Mouse (Mus musculus) brown adipose tissue, adult 24 weeks (tissue): Measurements from ENCODE around the gene Ogn. TPM values are rescaled to one million over a fixed set of nuclear protein-coding genes. Genes with fewer than 3 reads are reported as not detected.

Experiments
- polyA plus RNA-seq: library from polyadenylated mRNA; stranded (reverse); fragments of >200 nt; gene quantifications from 2 replicates; pipeline ENCODE4 v1.2.4, GENCODE M21; 2012; ENCODE audit not compliant: missing spikeins, insufficient read depth, insufficient read length

The Ogn gene
- polyA plus RNA-seq, 1 experiment: 49.8 TPM

Other genes with a start within 250 kb of the Ogn start
- 4.4 and 5.9 TPM in 2 replicates for gene Ippk, start 186.8 kb upstream of the Ogn start, polyA plus RNA-seq
- 1.8 and 2.0 TPM in 2 replicates for gene Tes3-ps, start 114.7 kb upstream of the Ogn start, polyA plus RNA-seq
- 10.1 and 12.4 TPM in 2 replicates for gene Ecm2, start 103.2 kb upstream of the Ogn start, polyA plus RNA-seq
- 28.9 and 34.2 TPM in 2 replicates for gene Aspn, start 63.6 kb upstream of the Ogn start, polyA plus RNA-seq
- 0.96 and 1.1 TPM in 2 replicates for gene Omd, start 25.6 kb upstream of the Ogn start, polyA plus RNA-seq
- 1.5 TPM in 1 of 2 replicates, not detected in the other for gene Cenpp, start 44.7 kb downstream of the Ogn start, polyA plus RNA-seq
- 7.8 and 10.3 TPM in 2 replicates for gene Nol8, start 45.0 kb downstream of the Ogn start, polyA plus RNA-seq
- 14.9 and 15.5 TPM in 2 replicates for gene Iars, start 74.1 kb downstream of the Ogn start, polyA plus RNA-seq
- not detected in 2 replicates for gene Gm30302, start 191.0 kb downstream of the Ogn start, polyA plus RNA-seq